Mouse (Mus musculus) testis, adult 2 months (tissue): Measurements from ENCODE around the gene Car14.

Source experiments
- CTCF ChIP-seq: fragments of 200-500 bp; IDR thresholded peaks from 2 replicates; pipeline ENCODE4 v1.5.1; 2012; ENCODE audit warnings: low read depth, mild to moderate bottlenecking, inconsistent platforms, low read length, moderate library complexity; ENCODE audit not compliant: control insufficient read depth, insufficient read depth, insufficient replicate concordance
- POLR2A ChIP-seq: fragments of 200-500 bp; IDR thresholded peaks from 2 replicates; pipeline ENCODE4 v1.6.1; 2012; ENCODE audit warnings: low read depth, mild to moderate bottlenecking, inconsistent platforms, low read length, moderate library complexity; ENCODE audit not compliant: control insufficient read depth

- TF ChIP-seq CTCF (no peak), POLR2A (peak; percentile 83)
These were observed 46.5 kb upstream of the Car14 start for GRCm38 (mm10) chr3:95950763-95951551.
